Comparison of ENCODE assay signal across 9 mouse cellular contexts in the genomic region with DNA sequence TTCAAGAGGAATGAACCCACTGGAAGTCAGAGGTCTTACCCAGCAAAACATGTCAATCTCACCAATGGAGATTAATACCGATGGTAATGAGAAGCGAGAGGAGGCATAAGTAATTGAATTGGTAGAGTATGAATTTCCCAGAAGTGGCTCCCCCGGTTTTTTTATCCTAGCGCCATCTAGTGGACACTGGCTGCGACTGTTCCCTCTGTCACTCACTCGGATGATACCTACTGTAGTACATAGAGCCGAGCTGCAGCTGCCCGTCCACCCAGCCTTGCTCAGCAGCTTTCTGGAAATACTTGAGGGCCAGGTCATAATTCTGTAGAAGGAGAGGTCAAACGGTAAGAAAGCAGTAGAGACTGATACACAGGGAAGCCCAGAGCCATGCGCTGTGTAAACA. TPM values are rescaled to one million over a fixed set of nuclear protein-coding genes. Genes with fewer than 3 reads are reported as not detected.
DNase-seq lines count a peak whose midpoint lies in the region; ATAC-seq and TF ChIP-seq lines count a peak whose summit lies in the region.
"Had no signal": no experiment of that assay in that cellular context is flagged by ENCODE, and none has a peak within 500 bp of the region (broad histone marks: within the 10 kb centered on the region; RNA-seq: fewer than 3 reads in every experiment).

No protein-coding gene starts in this region.

- peak; percentile 83 for ATAC-seq in kidney, embryonic 14.5 days (ENCODE audit: low FRiP score, low TSS enrichment)
- peak; percentile 69; the same call in 1 of the 2 replicates for ATAC-seq in stomach, embryonic 14.5 days (ENCODE audit: insufficient number of reproducible peaks, insufficient read depth, low FRiP score, low read depth)

- peaks cover 75% of the 10 kb centered on the region for H3K36me3 ChIP-seq in kidney, embryonic 14.5 days (ENCODE audit: control insufficient read depth, insufficient read depth, low read length)
- peaks cover 71% of the 10 kb centered on the region for H3K36me3 ChIP-seq in liver, adult 2 months (ENCODE audit: control insufficient read depth, insufficient read depth, low read length)
- H3K36me3 ChIP-seq in stomach, embryonic 14.5 days (ENCODE audit: control insufficient read depth, insufficient read depth, low read length) = peaks cover 61% of the 10 kb centered on the region

- H3K4me2 ChIP-seq in kidney, embryonic 14.5 days (replicated peaks; ENCODE audit: low read depth, low read length) = no peak overlapping the region
- H3K4me2 ChIP-seq in stomach, embryonic 14.5 days (replicated peaks; ENCODE audit: low read depth, low read length) = no peak overlapping the region
- H3K4me2 ChIP-seq: embryonic facial prominence, embryonic 13.5 days had no signal

- no peaks in the 10 kb centered on the region for H3K79me2 ChIP-seq in liver, adult 2 months (ENCODE audit: control insufficient read depth, insufficient read depth, low read length)

- peak; percentile 43 for DNase-seq in urinary bladder, postnatal 14 days (ENCODE audit: low spot score)
- DNase-seq in urinary bladder, postnatal 4 days (ENCODE audit: low spot score in 2 of 2) = no peak
- DNase-seq in cerebellum, postnatal 10 days = peak; percentile 68 to 73
- DNase-seq in gastrocnemius, postnatal 14 days = peak; percentile 32
- DNase-seq in liver, adult 2 months (ENCODE audit: extremely low read depth, low read depth, low spot score) = peak; percentile 26
- peak; percentile 67 for DNase-seq in naive thymus-derived CD4-positive, alpha-beta T cell, adult 2 months (ENCODE audit: low read depth)

- no peaks in the 10 kb centered on the region for H3K27me3 ChIP-seq in kidney, embryonic 14.5 days (ENCODE audit: control insufficient read depth, insufficient read depth, low read length)
- H3K27me3 ChIP-seq in liver, adult 2 months (ENCODE audit: control insufficient read depth, insufficient read depth, low read length) = no peaks in the 10 kb centered on the region
- H3K27me3 ChIP-seq in stomach, embryonic 14.5 days (ENCODE audit: control insufficient read depth, insufficient read depth, low read length) = no peaks in the 10 kb centered on the region
- H3K27me3 ChIP-seq: embryonic facial prominence, embryonic 13.5 days had no signal

- H3K9me3 ChIP-seq in kidney, embryonic 14.5 days (ENCODE audit: control insufficient read depth, low read length) = no peaks in the 10 kb centered on the region
- H3K9me3 ChIP-seq in stomach, embryonic 14.5 days (ENCODE audit: control insufficient read depth, low read depth, low read length) = no peaks in the 10 kb centered on the region
- H3K9me3 ChIP-seq: embryonic facial prominence, embryonic 13.5 days had no signal

- TF ChIP-seq CTCF in liver, adult 2 months (IDR thresholded peaks at IDR 0.05; ENCODE audit: low read depth, low read length) = peak; percentile 70

- H3K4me3 ChIP-seq in kidney, embryonic 14.5 days (ENCODE audit: low read length) = no peak overlapping the region
- no peak overlapping the region for H3K4me3 ChIP-seq in liver, adult 2 months (ENCODE audit: insufficient read depth, low read depth, low read length)
- no peak overlapping the region for H3K4me3 ChIP-seq in stomach, embryonic 14.5 days (ENCODE audit: low read depth, low read length)
- H3K4me3 ChIP-seq: embryonic facial prominence, embryonic 13.5 days had no signal

- H3K4me1 ChIP-seq in kidney, embryonic 14.5 days (ENCODE audit: control insufficient read depth, insufficient read depth, low read length) = no peaks in the 10 kb centered on the region
- H3K4me1 ChIP-seq in liver, adult 2 months (ENCODE audit: control insufficient read depth, insufficient read depth, low read length) = no peaks in the 10 kb centered on the region
- no peaks in the 10 kb centered on the region for H3K4me1 ChIP-seq in stomach, embryonic 14.5 days (ENCODE audit: control insufficient read depth, insufficient read depth, low read length)
- H3K4me1 ChIP-seq: embryonic facial prominence, embryonic 13.5 days had no signal

- H3K27ac ChIP-seq in kidney, embryonic 14.5 days (ENCODE audit: low read depth, low read length) = no peak overlapping the region
- H3K27ac ChIP-seq in liver, adult 2 months (replicated peaks; ENCODE audit: insufficient read depth, low read depth, low read length) = no peak overlapping the region
- no peak overlapping the region for H3K27ac ChIP-seq in stomach, embryonic 14.5 days (ENCODE audit: low read length)
- H3K27ac ChIP-seq: embryonic facial prominence, embryonic 13.5 days had no signal

- intact Hi-C loops in gastrocnemius, postnatal 14 days (cut with DNase I; ENCODE audit: low total_unique reads) = no loop called here

- H3K9ac ChIP-seq in kidney, embryonic 14.5 days (ENCODE audit: low read depth, low read length) = no peak overlapping the region
- no peak overlapping the region for H3K9ac ChIP-seq in liver, adult 2 months (ENCODE audit: low read depth, low read length)
- H3K9ac ChIP-seq in stomach, embryonic 14.5 days (replicated peaks; ENCODE audit: low read depth, low read length) = no peak overlapping the region
- H3K9ac ChIP-seq: embryonic facial prominence, embryonic 13.5 days had no signal

- TF ChIP-seq POLR2A in liver, adult 2 months (IDR thresholded peaks at IDR 0.05; ENCODE audit: extremely low read depth, insufficient read depth, low read length) = no peak

- 30% methylated on average over 10 of the region's 10 CpGs for WGBS in kidney, embryonic 14.5 days
- 32% methylated on average over 10 of the region's 10 CpGs for WGBS in liver, adult 2 months
- WGBS in stomach, embryonic 14.5 days = 33% methylated on average over 10 of the region's 10 CpGs

RNA-seq across cellular contexts. Expression of gene Ston2, which starts 27.8 kb away (rescaled TPM):
- 10 to 100 TPM; 29.0 to 32.3 TPM for total RNA-seq in gastrocnemius, postnatal 14 days (2021)
- polyA plus RNA-seq in kidney, embryonic 14.5 days (2014; fragmentation: Nextera tagmentation; extraction: Ambion mirVana) = 7.8 and 13.4 TPM in 2 replicates
- 4.6 and 6.5 TPM in 2 replicates for total RNA-seq in liver, adult 2 months (2014; rRNA removed)
- polyA plus RNA-seq in liver, adult 2 months (2012; rRNA removed) = 9.3 and 11.4 TPM in 2 replicates
- 16.4 and 18.3 TPM in 2 replicates for polyA plus RNA-seq in stomach, embryonic 14.5 days (2014; fragmentation: Nextera tagmentation; extraction: Ambion mirVana)

RNA-seq across cellular contexts. Expression of gene Sel1l, which starts 33.0 kb away (rescaled TPM):
- 10 to 100 TPM; 37.4 to 37.6 TPM for total RNA-seq in gastrocnemius, postnatal 14 days (2021)
- 85.8 and 89.3 TPM in 2 replicates for polyA plus RNA-seq in kidney, embryonic 14.5 days (2014; fragmentation: Nextera tagmentation; extraction: Ambion mirVana)
- 97.2 and 107 TPM in 2 replicates for total RNA-seq in liver, adult 2 months (2014; rRNA removed)
- polyA plus RNA-seq in liver, adult 2 months (2012; rRNA removed) = 37.5 and 37.7 TPM in 2 replicates
- polyA plus RNA-seq in stomach, embryonic 14.5 days (2014; fragmentation: Nextera tagmentation; extraction: Ambion mirVana) = 94.0 and 115 TPM in 2 replicates

Comparison
In these comparisons a context has a peak if more than half of its experiments do, and no peak if none do; other contexts are left out.
1. DNase-seq: peak in urinary bladder, postnatal 14 days (single experiment), cerebellum, postnatal 10 days (2 of 2), gastrocnemius, postnatal 14 days (single experiment), liver, adult 2 months (single experiment) and naive thymus-derived CD4-positive, alpha-beta T cell, adult 2 months (single experiment); none in urinary bladder, postnatal 4 days (0 of 2).